Mouse (Mus musculus) liver, embryonic 11.5 days (tissue): ENCODE results near the gene Ndufv3. TPM values are rescaled to one million over a fixed set of nuclear protein-coding genes. Genes with fewer than 3 reads are reported as not detected.

Experiments
- ATAC-seq: fragments of 200-750 bp; cut with Nextera tagmentation; replicated peaks from 2 replicates; pipeline ENCODE4 v1.8.0; 2017; ENCODE audit warnings: moderate number of reproducible peaks, mild to moderate bottlenecking, moderate TSS enrichment, moderate library complexity; ENCODE audit not compliant: low FRiP score
- DNase-seq: peaks from one replicate; pipeline ENCODE4 v3.0.0-alpha.2; 2017; ENCODE audit warnings: low spot score
- H3K27ac ChIP-seq: fragments of 300-500 bp; sonication (generic); 2 replicates; pipeline ENCODE4 v1.5.1; 2014; ENCODE audit warnings: mild to moderate bottlenecking, low read depth, low read length, control low read depth
- H3K27me3 ChIP-seq: fragments of 300-500 bp; sonication (generic); replicated peaks from 2 replicates; pipeline ENCODE4 v1.6.1; 2014; ENCODE audit warnings: low read length, mixed read lengths; ENCODE audit not compliant: control insufficient read depth, insufficient read depth
- H3K36me3 ChIP-seq: fragments of 300-500 bp; sonication (generic); 2 replicates; pipeline ENCODE4 v1.6.1; 2014; ENCODE audit warnings: mild to moderate bottlenecking, low read length, moderate library complexity, mixed read lengths; ENCODE audit not compliant: control insufficient read depth, insufficient read depth
- H3K4me1 ChIP-seq: fragments of 300-500 bp; sonication (generic); replicated peaks from 2 replicates; pipeline ENCODE4 v1.6.1; 2014; ENCODE audit warnings: low read length, mixed read lengths; ENCODE audit not compliant: control insufficient read depth, insufficient read depth
- H3K4me2 ChIP-seq: fragments of 300-500 bp; sonication (generic); 2 replicates; pipeline ENCODE4 v1.6.1; 2014; ENCODE audit warnings: mild to moderate bottlenecking, control low read depth, moderate library complexity
- H3K4me3 ChIP-seq: fragments of 300-500 bp; sonication (generic); 2 replicates; pipeline ENCODE4 v1.5.1; 2014; ENCODE audit warnings: low read depth, low read length, control low read depth
- H3K9ac ChIP-seq: fragments of 300-500 bp; sonication (generic); 2 replicates; pipeline ENCODE4 v1.6.1; 2014; ENCODE audit warnings: low read depth, low read length, control low read depth
- H3K9me3 ChIP-seq: fragments of 300-500 bp; sonication (generic); 2 replicates; pipeline ENCODE4 v1.6.1; 2016; ENCODE audit warnings: low read length, inconsistent platforms, mixed read lengths; ENCODE audit not compliant: control insufficient read depth
- WGBS: fragments of 180-500 bp; shearing (Covaris S2); extraction: QIAGEN DNeasy Blood & Tissue Kit; methylation state at CpG from one replicate; pipeline ENCODE4 v1.1.7; 2014; 5-methylcytosine and 5-hydroxymethylcytosine counted together
- polyA plus RNA-seq: library from polyadenylated mRNA; unstranded; fragments of >200 nt; fragmentation: Nextera tagmentation; extraction: Ambion mirVana; gene quantifications from 2 replicates; pipeline ENCODE4 v1.2.1, GENCODE M21; 2014

Gene Ndufv3
- polyA plus RNA-seq, 1 experiment from 2014 or later, result 352 TPM

DNA sequence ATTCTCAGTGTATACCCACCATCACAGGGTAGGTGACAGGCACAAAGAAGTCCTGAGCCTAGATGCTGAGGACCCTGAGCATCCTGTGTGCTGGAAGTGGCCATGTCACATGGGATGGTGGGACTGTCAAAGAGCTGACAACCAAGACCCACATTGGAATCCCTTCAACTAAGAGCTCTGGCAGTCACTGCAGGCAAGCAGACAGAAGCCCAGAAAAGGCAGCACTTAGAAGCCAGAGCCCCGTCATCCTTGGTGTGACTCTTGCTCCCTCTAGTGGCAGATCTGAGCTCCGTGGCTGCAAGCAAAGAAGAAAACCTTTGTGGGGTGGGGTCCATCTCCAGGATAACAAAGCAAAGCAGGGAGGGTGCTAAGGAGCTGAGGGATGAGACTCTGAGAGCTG, 27.5 kb upstream of the Ndufv3 start:
- Histone ChIP-seq H3K9ac (no peak overlapping the region), H3K27me3 (no peaks in the 10 kb centered on the region), H3K9me3 (no peaks in the 10 kb centered on the region), H3K4me3 (no peak overlapping the region), H3K4me2 (no peak overlapping the region), H3K27ac (no peak overlapping the region), H3K4me1 (no peaks in the 10 kb centered on the region), H3K36me3 (peaks cover 18% of the 10 kb centered on the region)
- WGBS, result 0% methylated on average over 2 of the region's 2 CpGs
- DNase-seq (peak; percentile 69), ATAC-seq (no peak)

DNA sequence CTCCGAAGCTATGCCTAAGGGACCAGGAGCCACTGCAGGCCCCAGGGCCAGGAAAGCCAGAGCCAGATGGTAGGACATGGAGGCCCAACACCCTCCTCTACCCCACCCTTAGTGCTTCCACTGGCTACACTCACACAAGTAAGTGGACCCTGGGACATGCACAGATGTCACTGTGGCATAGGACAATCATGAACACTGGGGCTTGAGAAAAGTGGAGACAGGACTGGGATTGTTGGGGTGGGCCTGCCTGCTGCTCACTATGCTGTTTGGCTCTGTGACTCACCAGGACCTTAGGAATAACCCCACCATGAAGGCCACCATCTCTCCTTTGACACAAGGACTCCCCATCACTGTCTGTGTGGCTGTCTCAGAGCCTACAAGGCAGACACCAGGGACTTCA, 24.9 kb upstream of the Ndufv3 start:
- WGBS, result 94% methylated on average over 1 of the region's 1 CpGs
- Histone ChIP-seq H3K9me3 (no peaks in the 10 kb centered on the region), H3K9ac (no peak overlapping the region), H3K4me3 (no peak overlapping the region), H3K4me2 (no peak overlapping the region), H3K4me1 (no peaks in the 10 kb centered on the region), H3K27me3 (no peaks in the 10 kb centered on the region), H3K36me3 (peaks cover 34% of the 10 kb centered on the region), H3K27ac (no peak overlapping the region)
- DNase-seq, result no peak
- ATAC-seq, result no peak

DNA sequence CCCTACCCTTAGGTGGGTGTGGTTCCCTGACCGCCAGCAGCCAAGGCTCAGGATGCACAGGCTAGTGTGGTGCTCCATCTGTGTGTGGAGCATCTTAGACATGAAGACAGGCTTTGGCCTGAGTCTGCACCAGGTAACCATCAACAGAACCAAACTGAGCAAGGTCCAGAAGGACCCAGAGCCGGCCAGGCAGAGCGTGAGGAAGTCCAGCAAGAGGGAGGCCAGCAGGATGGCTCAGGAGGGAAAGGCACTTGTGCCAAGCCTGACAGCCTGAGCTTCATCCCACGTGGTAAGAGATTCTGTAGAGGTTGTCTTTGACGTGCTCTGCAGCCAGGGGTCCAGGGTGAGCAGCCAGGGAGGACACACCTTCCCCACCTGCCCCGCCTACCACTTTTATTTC, 22.2 kb upstream of the Ndufv3 start:
- 90% methylated on average over 6 of the region's 6 CpGs for WGBS
- Histone ChIP-seq H3K4me3 (no peak overlapping the region), H3K4me2 (no peak overlapping the region), H3K36me3 (peaks cover 52% of the 10 kb centered on the region), H3K9ac (no peak overlapping the region), H3K27me3 (no peaks in the 10 kb centered on the region), H3K4me1 (peaks cover 8% of the 10 kb centered on the region), H3K27ac (no peak overlapping the region), H3K9me3 (no peaks in the 10 kb centered on the region)
- no peak for DNase-seq
- no peak for ATAC-seq

DNA sequence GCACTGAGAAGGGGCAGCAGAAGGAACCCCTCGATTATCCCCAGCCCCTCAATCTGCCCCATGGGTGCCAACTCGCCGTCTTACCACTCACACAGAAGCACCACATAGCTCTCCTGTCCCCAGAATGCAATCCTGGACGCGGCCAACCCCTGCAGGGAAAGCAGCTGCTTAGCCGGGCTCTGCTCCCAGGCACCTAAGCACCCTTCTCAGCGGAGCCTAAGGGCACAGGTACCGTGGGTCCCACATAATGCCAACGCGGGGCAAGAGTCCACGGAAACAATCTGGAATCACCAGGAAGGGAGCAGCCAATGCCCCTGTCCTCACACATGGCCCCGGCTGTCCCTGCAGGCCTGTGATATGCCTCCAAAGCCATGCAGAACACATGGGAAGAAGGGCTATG, 20.2 kb upstream of the Ndufv3 start:
- no peak for DNase-seq
- peaks cover 57% of the 10 kb centered on the region for H3K36me3 ChIP-seq
- H3K4me3 ChIP-seq, result no peak overlapping the region
- H3K9me3 ChIP-seq, result no peaks in the 10 kb centered on the region
- H3K9ac ChIP-seq, result no peak overlapping the region
- no peak overlapping the region for H3K4me2 ChIP-seq
- WGBS, result 95% methylated on average over 12 of the region's 12 CpGs
- H3K27ac ChIP-seq, result no peak overlapping the region
- peaks cover 13% of the 10 kb centered on the region for H3K4me1 ChIP-seq
- no peak for ATAC-seq
- H3K27me3 ChIP-seq, result no peaks in the 10 kb centered on the region

DNA sequence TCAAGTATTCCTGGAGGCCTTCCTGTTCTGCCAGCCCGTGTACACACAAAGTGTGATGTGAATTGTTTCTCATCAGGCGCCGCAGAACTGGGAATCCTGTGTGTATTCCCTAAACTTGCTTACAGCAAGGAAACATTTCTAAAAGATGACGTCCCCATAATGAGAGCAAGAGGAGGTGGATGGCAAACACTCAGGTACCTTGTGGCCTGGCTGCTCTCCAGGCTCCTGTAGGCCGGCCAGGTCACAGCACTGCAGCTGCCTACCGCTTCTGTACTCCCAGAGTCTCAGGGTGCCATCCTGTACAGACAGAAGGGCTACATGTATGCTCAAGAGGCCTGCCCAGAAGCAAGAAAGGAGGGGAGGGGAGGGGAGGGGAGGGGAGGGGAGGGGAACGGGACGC, 19.5 kb upstream of the Ndufv3 start:
- Histone ChIP-seq H3K4me1 (peaks cover 15% of the 10 kb centered on the region), H3K4me2 (no peak overlapping the region), H3K9me3 (no peaks in the 10 kb centered on the region), H3K27me3 (no peaks in the 10 kb centered on the region), H3K36me3 (peaks cover 62% of the 10 kb centered on the region), H3K4me3 (no peak overlapping the region), H3K27ac (no peak overlapping the region), H3K9ac (no peak overlapping the region)
- ATAC-seq (no peak), DNase-seq (no peak)
- 95% methylated on average over 8 of the region's 8 CpGs for WGBS

DNA sequence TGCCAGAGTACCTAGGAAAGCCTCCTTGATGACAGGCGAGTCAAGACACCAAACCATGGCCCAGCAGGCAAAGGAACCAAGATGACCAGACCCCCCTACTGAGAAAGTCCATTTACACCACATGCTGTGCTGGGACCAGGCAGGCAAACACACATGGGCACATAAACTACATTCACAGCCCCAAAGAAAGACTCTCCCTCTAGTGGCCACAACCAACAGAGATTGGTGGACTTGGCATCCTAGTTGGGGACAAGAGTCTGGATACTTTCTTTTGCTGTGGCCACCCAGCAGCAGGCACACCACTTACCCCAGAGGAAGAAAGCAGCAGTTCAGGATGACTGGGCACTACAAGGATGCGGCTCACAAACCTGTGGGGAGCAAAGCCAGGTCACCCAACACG, 19.0 kb upstream of the Ndufv3 start:
- no peak overlapping the region for H3K4me2 ChIP-seq
- H3K9ac ChIP-seq, result no peak overlapping the region
- peaks cover 15% of the 10 kb centered on the region for H3K4me1 ChIP-seq
- ATAC-seq (no peak), DNase-seq (no peak)
- no peak overlapping the region for H3K4me3 ChIP-seq
- no peak overlapping the region for H3K27ac ChIP-seq
- H3K27me3 ChIP-seq, result no peaks in the 10 kb centered on the region
- no peaks in the 10 kb centered on the region for H3K9me3 ChIP-seq
- H3K36me3 ChIP-seq, result peaks cover 60% of the 10 kb centered on the region
- 91% methylated on average over 3 of the region's 3 CpGs for WGBS

DNA sequence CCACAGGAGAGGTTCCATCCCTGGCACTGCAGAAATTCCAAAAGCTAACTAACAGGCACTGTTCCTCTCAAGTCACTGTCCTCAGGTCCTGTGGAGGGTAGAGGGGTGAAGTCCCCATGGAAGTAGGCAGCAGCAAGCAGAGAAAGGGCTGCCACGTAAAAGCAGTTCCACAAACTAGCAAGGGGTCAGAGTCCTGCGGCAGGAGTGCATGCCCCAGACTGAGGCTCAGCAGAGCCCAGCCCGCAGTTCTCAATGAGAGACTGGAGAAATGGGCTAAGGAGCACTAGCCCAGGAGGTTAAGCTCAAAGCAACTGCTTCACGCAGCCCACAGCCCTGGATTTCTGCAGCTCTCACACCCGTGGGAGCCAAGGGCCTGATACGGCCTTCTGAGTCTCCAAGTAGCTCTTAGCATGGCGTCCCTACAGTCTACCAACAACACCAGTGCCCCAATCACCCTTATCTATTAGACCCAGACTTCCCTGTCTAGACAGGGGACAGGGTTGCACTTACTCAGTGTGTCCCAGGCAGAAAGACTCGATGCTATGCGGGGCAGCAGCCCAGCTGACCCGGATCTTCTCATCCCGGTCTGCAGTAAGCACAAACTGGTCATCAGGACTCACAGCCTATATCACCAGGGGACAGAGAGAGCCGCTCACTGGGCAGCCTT, 17.5 kb upstream of the Ndufv3 start:
- H3K36me3 ChIP-seq, result peaks cover 56% of the 10 kb centered on the region
- H3K27ac ChIP-seq, result no peak overlapping the region
- 57% methylated on average over 12 of the region's 12 CpGs for WGBS

DNA sequence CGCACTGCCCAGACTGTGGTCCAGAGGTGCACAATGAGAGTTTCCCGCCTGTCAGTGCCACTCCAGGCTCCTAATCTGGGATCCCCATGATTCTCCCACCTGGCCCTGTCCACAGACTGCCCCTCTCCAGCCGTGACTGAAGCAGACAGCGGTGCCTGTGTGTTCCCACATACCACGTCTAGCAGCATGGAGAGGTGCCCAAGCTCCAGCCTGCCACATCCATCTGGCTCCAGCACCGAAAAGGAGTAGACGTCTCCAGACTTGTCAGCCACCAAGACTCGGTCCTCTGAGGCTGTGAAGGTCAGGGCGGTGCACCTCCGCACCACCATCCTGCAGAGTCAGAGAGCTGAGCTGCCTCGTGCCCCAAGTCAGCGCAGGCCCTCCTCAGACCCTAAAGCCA, 16.6 kb upstream of the Ndufv3 start:
- 90% methylated on average over 12 of the region's 12 CpGs for WGBS
- DNase-seq, result no peak
- peaks cover 15% of the 10 kb centered on the region for H3K4me1 ChIP-seq
- H3K9me3 ChIP-seq, result no peaks in the 10 kb centered on the region
- H3K27ac ChIP-seq, result no peak overlapping the region
- no peak overlapping the region for H3K4me3 ChIP-seq
- no peak overlapping the region for H3K4me2 ChIP-seq
- no peak overlapping the region for H3K9ac ChIP-seq
- ATAC-seq, result no peak
- peaks cover 54% of the 10 kb centered on the region for H3K36me3 ChIP-seq
- H3K27me3 ChIP-seq, result no peaks in the 10 kb centered on the region

More for the DNA sequence above, 17.5 kb upstream of the Ndufv3 start:
- no peak overlapping the region for H3K9ac ChIP-seq
- no peaks in the 10 kb centered on the region for H3K9me3 ChIP-seq
- H3K27me3 ChIP-seq, result no peaks in the 10 kb centered on the region
- H3K4me3 ChIP-seq, result no peak overlapping the region
- peak; percentile 95 for ATAC-seq
- peak overlapping the region; percentile 29; the same call in 1 of the 2 replicates for H3K4me2 ChIP-seq
- no peak for DNase-seq
- peaks cover 15% of the 10 kb centered on the region for H3K4me1 ChIP-seq

DNA sequence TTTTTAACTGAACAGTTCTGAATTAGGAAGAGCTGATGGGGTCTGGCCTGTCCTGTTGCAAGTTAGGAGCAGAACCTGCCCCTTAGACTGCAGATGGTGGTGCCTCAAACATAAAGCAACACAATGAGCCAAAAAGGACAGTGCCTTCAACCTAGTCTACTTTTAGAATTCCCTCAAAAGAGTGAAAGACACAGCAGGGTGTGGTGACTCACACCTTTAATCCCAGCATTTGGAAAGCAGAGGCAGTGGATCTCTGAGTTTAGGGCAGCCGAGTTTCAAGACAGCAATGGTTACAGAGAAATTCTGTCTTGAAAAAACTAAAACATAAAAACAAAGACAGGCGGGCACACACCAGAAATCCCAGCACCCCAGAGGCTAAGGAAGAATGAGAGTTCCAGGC, 16.0 kb upstream of the Ndufv3 start:
- Histone ChIP-seq H3K4me1 (peaks cover 15% of the 10 kb centered on the region), H3K27ac (no peak overlapping the region), H3K9me3 (no peaks in the 10 kb centered on the region), H3K36me3 (peaks cover 54% of the 10 kb centered on the region), H3K9ac (no peak overlapping the region), H3K4me3 (no peak overlapping the region), H3K27me3 (no peaks in the 10 kb centered on the region), H3K4me2 (no peak overlapping the region)
- 89% methylated on average over 2 of the region's 2 CpGs for WGBS
- ATAC-seq (no peak), DNase-seq (no peak)
